In genomic region chr5:33692393-33692792, GRCm38 (mm10) we compare ENCODE assay signal across 8 mouse cellular contexts. TPM values are rescaled to one million over a fixed set of nuclear protein-coding genes. Genes with fewer than 3 reads are reported as not detected.
DNase-seq lines count a peak whose midpoint lies in the region; ATAC-seq and TF ChIP-seq lines count a peak whose summit lies in the region.

No protein-coding gene starts in this region.

- no peak for TF ChIP-seq CTCF in liver, postnatal 0 days (IDR thresholded peaks at IDR 0.05; ENCODE audit: low read depth)

- H3K4me3 ChIP-seq in liver, postnatal 0 days (ENCODE audit: low read depth, low read length): no peak overlapping the region
- no peak overlapping the region for H3K4me3 ChIP-seq in forebrain, embryonic 13.5 days
- peak overlapping the region; percentile 15; the same call in 1 of the 2 replicates for H3K4me3 ChIP-seq in limb, embryonic 12.5 days (replicated peaks)
- H3K4me3 ChIP-seq in neural tube, embryonic 14.5 days (ENCODE audit: low read depth, low read length): no peak overlapping the region

- intact Hi-C loops in left cerebral cortex, postnatal 36 days (cut with DNase I): no loop called here

- peaks cover 16% of the 10 kb centered on the region; the same call in 1 of the 2 replicates for H3K4me1 ChIP-seq in liver, postnatal 0 days (ENCODE audit: insufficient read depth)
- H3K4me1 ChIP-seq in forebrain, embryonic 13.5 days: peaks cover 94% of the 10 kb centered on the region
- H3K4me1 ChIP-seq in limb, embryonic 12.5 days (replicated peaks): peaks cover 83% of the 10 kb centered on the region
- peaks cover 37% of the 10 kb centered on the region for H3K4me1 ChIP-seq in neural tube, embryonic 14.5 days (ENCODE audit: control insufficient read depth, insufficient read depth, low read length)

- H3K9ac ChIP-seq in liver, postnatal 0 days (replicated peaks): no peak overlapping the region
- peak overlapping the region; percentile 26; the same call in 1 of the 2 replicates for H3K9ac ChIP-seq in forebrain, embryonic 13.5 days
- H3K9ac ChIP-seq in limb, embryonic 12.5 days (replicated peaks): peak overlapping the region; percentile 24
- H3K9ac ChIP-seq in neural tube, embryonic 14.5 days (replicated peaks; ENCODE audit: low read depth, low read length): no peak overlapping the region

- WGBS in liver, postnatal 0 days (ENCODE audit: insufficient replicate concordance): 23% methylated on average over 24 of the region's 24 CpGs
- WGBS in forebrain, embryonic 13.5 days: under 1% methylated on average over 24 of the region's 24 CpGs
- under 1% methylated on average over 24 of the region's 24 CpGs for WGBS in limb, embryonic 12.5 days
- WGBS in neural tube, embryonic 14.5 days: under 1% methylated on average over 24 of the region's 24 CpGs

- no peak overlapping the region for H3K27ac ChIP-seq in liver, postnatal 0 days (ENCODE audit: low read depth)
- peak overlapping the region; percentile 79 for H3K27ac ChIP-seq in forebrain, embryonic 13.5 days
- peak overlapping the region; percentile 97 for H3K27ac ChIP-seq in limb, embryonic 12.5 days
- peak overlapping the region; percentile 76 for H3K27ac ChIP-seq in neural tube, embryonic 14.5 days (ENCODE audit: low read depth, low read length)

- H3K4me2 ChIP-seq in liver, postnatal 0 days (ENCODE audit: low read depth, low read length): no peak overlapping the region
- peak overlapping the region; percentile 40 for H3K4me2 ChIP-seq in forebrain, embryonic 13.5 days
- peak overlapping the region; percentile 40 for H3K4me2 ChIP-seq in limb, embryonic 12.5 days
- H3K4me2 ChIP-seq in neural tube, embryonic 14.5 days (ENCODE audit: low read depth, low read length): peak overlapping the region; percentile 20; the same call in 1 of the 2 replicates

- DNase-seq in liver: peak; percentile 34
- no peak for DNase-seq in liver, postnatal 0 days
- DNase-seq in left cerebral cortex, postnatal 36 days (ENCODE audit: low spot score in 2 of 2): no peak
- DNase-seq in frontal cortex, postnatal 10 days (ENCODE audit: low spot score in 2 of 2): no peak
- DNase-seq in thymus, postnatal 10 days (ENCODE audit: low spot score in 2 of 2): no peak

- no peaks in the 10 kb centered on the region for H3K36me3 ChIP-seq in liver, postnatal 0 days (replicated peaks; ENCODE audit: insufficient read depth, low read length)
- no peaks in the 10 kb centered on the region for H3K36me3 ChIP-seq in forebrain, embryonic 13.5 days (ENCODE audit: poor library complexity, severe bottlenecking)
- H3K36me3 ChIP-seq in limb, embryonic 12.5 days: no peaks in the 10 kb centered on the region
- H3K36me3 ChIP-seq in neural tube, embryonic 14.5 days (ENCODE audit: control insufficient read depth, insufficient read depth, low read length): no peaks in the 10 kb centered on the region

- no peaks in the 10 kb centered on the region for H3K9me3 ChIP-seq in liver, postnatal 0 days (ENCODE audit: low read length)
- H3K9me3 ChIP-seq in forebrain, embryonic 13.5 days (replicated peaks): no peaks in the 10 kb centered on the region
- H3K9me3 ChIP-seq in limb, embryonic 12.5 days: no peaks in the 10 kb centered on the region
- no peaks in the 10 kb centered on the region for H3K9me3 ChIP-seq in neural tube, embryonic 14.5 days (ENCODE audit: control insufficient read depth, low read length)

- ATAC-seq in liver, postnatal 0 days: no peak
- ATAC-seq in forebrain, embryonic 13.5 days: no peak
- peak; percentile 84 for ATAC-seq in limb, embryonic 12.5 days (ENCODE audit: insufficient number of reproducible peaks, insufficient read depth, low FRiP score, low TSS enrichment, low read depth)
- peak; percentile 50; the same call in 1 of the 2 replicates for ATAC-seq in neural tube, embryonic 14.5 days (ENCODE audit: low read depth)

- H3K27me3 ChIP-seq in liver, postnatal 0 days (ENCODE audit: insufficient read depth, low read length): peaks cover 21% of the 10 kb centered on the region
- H3K27me3 ChIP-seq in forebrain, embryonic 13.5 days: peaks cover 41% of the 10 kb centered on the region
- H3K27me3 ChIP-seq in limb, embryonic 12.5 days: peaks cover 13% of the 10 kb centered on the region
- H3K27me3 ChIP-seq in neural tube, embryonic 14.5 days (ENCODE audit: control insufficient read depth, insufficient read depth, low read length): peaks cover 10% of the 10 kb centered on the region

- no peak for TF ChIP-seq EP300 in liver, postnatal 0 days (IDR thresholded peaks at IDR 0.05; ENCODE audit: low read depth)

RNA-seq across cellular contexts. Expression of gene Fgfr3, which starts 29.1 kb away (rescaled TPM):
- 1.3 and 1.4 TPM in 2 replicates for polyA plus RNA-seq in liver, postnatal 0 days (2015; fragmentation: Nextera tagmentation; extraction: Ambion mirVana)
- 59.5 and 81.3 TPM in 2 replicates for polyA plus RNA-seq in forebrain, embryonic 13.5 days (2015; fragmentation: Nextera tagmentation; extraction: Ambion mirVana)
- polyA plus RNA-seq in limb, embryonic 12.5 days (2016; fragmentation: Nextera tagmentation; extraction: Ambion mirVana): 24.5 and 28.0 TPM in 2 replicates
- polyA plus RNA-seq in neural tube, embryonic 14.5 days (2014; fragmentation: Nextera tagmentation; extraction: Ambion mirVana): 39.5 and 42.7 TPM in 2 replicates
- 100 to 1,000 TPM; 120 to 133 TPM for total RNA-seq in left cerebral cortex, postnatal 36 days (2021)

RNA-seq across cellular contexts. Expression of gene Tmem129, which starts 34.2 kb away (rescaled TPM):
- 15.8 and 16.5 TPM in 2 replicates for polyA plus RNA-seq in liver, postnatal 0 days (2015; fragmentation: Nextera tagmentation; extraction: Ambion mirVana)
- polyA plus RNA-seq in forebrain, embryonic 13.5 days (2015; fragmentation: Nextera tagmentation; extraction: Ambion mirVana): 33.0 and 37.8 TPM in 2 replicates
- 41.9 and 42.8 TPM in 2 replicates for polyA plus RNA-seq in limb, embryonic 12.5 days (2016; fragmentation: Nextera tagmentation; extraction: Ambion mirVana)
- 27.4 and 27.6 TPM in 2 replicates for polyA plus RNA-seq in neural tube, embryonic 14.5 days (2014; fragmentation: Nextera tagmentation; extraction: Ambion mirVana)
- total RNA-seq in left cerebral cortex, postnatal 36 days (2021): 10 to 100 TPM; 24.4 to 27.5 TPM

RNA-seq across cellular contexts. Expression of gene Tacc3, which starts 34.5 kb away (rescaled TPM):
- polyA plus RNA-seq in liver, postnatal 0 days (2015; fragmentation: Nextera tagmentation; extraction: Ambion mirVana): 64.2 and 67.0 TPM in 2 replicates
- polyA plus RNA-seq in forebrain, embryonic 13.5 days (2015; fragmentation: Nextera tagmentation; extraction: Ambion mirVana): 189 and 190 TPM in 2 replicates
- 258 and 275 TPM in 2 replicates for polyA plus RNA-seq in limb, embryonic 12.5 days (2016; fragmentation: Nextera tagmentation; extraction: Ambion mirVana)
- 18.7 and 26.3 TPM in 2 replicates for polyA plus RNA-seq in neural tube, embryonic 14.5 days (2014; fragmentation: Nextera tagmentation; extraction: Ambion mirVana)
- 1 to 10 TPM; 6.0 to 6.1 TPM for total RNA-seq in left cerebral cortex, postnatal 36 days (2021)

RNA-seq across cellular contexts. Expression of gene Slbp, which starts 40.0 kb away (rescaled TPM):
- polyA plus RNA-seq in liver, postnatal 0 days (2015; fragmentation: Nextera tagmentation; extraction: Ambion mirVana): 144 and 150 TPM in 2 replicates
- 222 and 225 TPM in 2 replicates for polyA plus RNA-seq in forebrain, embryonic 13.5 days (2015; fragmentation: Nextera tagmentation; extraction: Ambion mirVana)
- 307 and 311 TPM in 2 replicates for polyA plus RNA-seq in limb, embryonic 12.5 days (2016; fragmentation: Nextera tagmentation; extraction: Ambion mirVana)
- polyA plus RNA-seq in neural tube, embryonic 14.5 days (2014; fragmentation: Nextera tagmentation; extraction: Ambion mirVana): 116 and 118 TPM in 2 replicates
- 10 to 100 TPM; 22.5 to 26.4 TPM for total RNA-seq in left cerebral cortex, postnatal 36 days (2021)

Comparison
In these comparisons a context has a peak if more than half of its experiments do, and no peak if none do; other contexts are left out.
1. ATAC-seq: peak in limb, embryonic 12.5 days (single experiment) and neural tube, embryonic 14.5 days (single experiment); none in liver, postnatal 0 days (single experiment) and forebrain, embryonic 13.5 days (single experiment).
2. H3K9ac ChIP-seq: peak in forebrain, embryonic 13.5 days (single experiment) and limb, embryonic 12.5 days (single experiment); none in liver, postnatal 0 days (single experiment) and neural tube, embryonic 14.5 days (single experiment).
3. RNA of gene Fgfr3, which starts 29.1 kb away (polyA plus RNA-seq): 59.5 to 81.3 TPM in forebrain, embryonic 13.5 days, 39.5 to 42.7 TPM in neural tube, embryonic 14.5 days and 24.5 to 28.0 TPM in limb, embryonic 12.5 days; 1.3 to 1.4 TPM in liver, postnatal 0 days; every median in the first group is over 10 times any median in the second.